Mouse (Mus musculus): Measurements from ENCODE around the gene Pygl. TPM values are rescaled to one million over a fixed set of nuclear protein-coding genes. Genes with fewer than 3 reads are reported as not detected.
"Not testable (repeated sequence)": the region's sequence is repeated elsewhere in the genome, so short reads cannot be mapped to it uniquely, and the experiment has no call there.

The Pygl gene
- polyA plus RNA-seq, 1 experiment = not detected

DNA sequence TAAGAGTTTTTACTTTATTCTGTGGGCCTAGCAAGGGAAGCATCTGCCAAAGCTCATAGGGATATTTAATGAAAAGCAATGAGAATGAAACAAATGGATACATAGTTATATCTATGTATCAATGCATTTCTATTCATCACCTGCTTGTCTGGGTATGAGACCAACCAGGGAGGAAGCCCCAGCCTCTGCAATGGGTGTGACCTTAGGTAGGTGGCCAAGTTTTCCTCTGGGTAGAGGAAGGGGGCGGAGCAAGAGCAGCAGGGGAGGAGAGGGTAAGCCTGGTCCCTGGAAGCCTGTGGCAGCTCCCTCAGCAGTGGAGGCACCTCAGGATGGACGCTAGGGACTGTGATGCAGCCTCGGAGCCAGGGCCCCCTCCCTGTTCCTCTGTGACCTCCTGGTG lies 77.4 kb downstream of the Pygl start, which contains the start of gene Abhd12b:
Gene Abhd12b (plus strand): TSS at position 301 of the 400 bp plus-strand sequence.
- Histone ChIP-seq H3K4me1 (ENCODE audit: control insufficient read depth, insufficient read depth, low read length) (peaks cover 2% of the 10 kb centered on the region), H3K27ac (ENCODE audit: insufficient read depth, low read depth, low read length) (no peak within 1 kb of the TSS), H3K4me3 (ENCODE audit: insufficient read depth, low read depth, low read length) (no peak within 1 kb of the TSS)
- WGBS = 76% methylated on average over 3 of the region's 3 CpGs
- TF ChIP-seq POLR2A (IDR thresholded peaks at IDR 0.05; ENCODE audit: insufficient read depth, low read depth, low read length) = no peak
- TF ChIP-seq CTCF (IDR thresholded peaks at IDR 0.05; ENCODE audit: insufficient read depth, low read depth, low read length) = no peak

DNA sequence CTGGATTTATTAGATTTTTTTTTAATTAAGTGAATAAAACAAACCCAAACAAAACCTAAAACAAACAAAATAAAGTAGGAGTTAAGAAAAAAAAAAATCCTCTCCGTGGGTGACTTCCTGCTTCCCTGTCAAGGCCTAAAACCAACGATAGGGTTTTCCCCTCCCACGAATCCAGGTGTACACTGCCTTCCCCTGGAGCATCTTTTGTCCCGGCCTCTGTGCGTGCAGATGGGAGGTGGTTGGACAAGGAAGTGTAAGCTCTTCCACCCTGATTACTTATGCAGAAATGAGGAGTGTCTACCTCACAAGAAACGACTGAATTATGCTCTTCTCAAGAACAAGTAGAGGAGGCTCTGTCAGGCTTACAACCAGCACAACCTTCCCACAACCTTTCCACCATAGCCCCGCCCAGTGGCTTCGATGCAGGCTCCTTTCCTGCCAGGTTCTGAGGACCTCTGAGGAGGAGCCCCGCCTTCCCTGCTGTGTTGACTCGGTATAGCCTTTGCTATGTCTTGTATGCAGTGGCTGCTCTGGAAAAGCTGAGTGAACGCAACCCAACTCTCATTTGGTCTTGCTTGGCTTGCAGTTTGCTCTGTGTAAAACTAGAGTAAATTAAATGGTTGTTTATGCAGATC lies 82.5 kb downstream of the Pygl start:
- no peak overlapping the region for H3K4me3 ChIP-seq (ENCODE audit: insufficient read depth, low read depth, low read length)
- TF ChIP-seq CTCF (IDR thresholded peaks at IDR 0.05; ENCODE audit: insufficient read depth, low read depth, low read length) = no peak
- no peak for TF ChIP-seq POLR2A (IDR thresholded peaks at IDR 0.05; ENCODE audit: insufficient read depth, low read depth, low read length)
- H3K27ac ChIP-seq (ENCODE audit: insufficient read depth, low read depth, low read length) = no peak overlapping the region
- H3K4me1 ChIP-seq (ENCODE audit: control insufficient read depth, insufficient read depth, low read length) = peaks cover 16% of the 10 kb centered on the region
- 19% methylated on average over 11 of the region's 11 CpGs for WGBS

DNA sequence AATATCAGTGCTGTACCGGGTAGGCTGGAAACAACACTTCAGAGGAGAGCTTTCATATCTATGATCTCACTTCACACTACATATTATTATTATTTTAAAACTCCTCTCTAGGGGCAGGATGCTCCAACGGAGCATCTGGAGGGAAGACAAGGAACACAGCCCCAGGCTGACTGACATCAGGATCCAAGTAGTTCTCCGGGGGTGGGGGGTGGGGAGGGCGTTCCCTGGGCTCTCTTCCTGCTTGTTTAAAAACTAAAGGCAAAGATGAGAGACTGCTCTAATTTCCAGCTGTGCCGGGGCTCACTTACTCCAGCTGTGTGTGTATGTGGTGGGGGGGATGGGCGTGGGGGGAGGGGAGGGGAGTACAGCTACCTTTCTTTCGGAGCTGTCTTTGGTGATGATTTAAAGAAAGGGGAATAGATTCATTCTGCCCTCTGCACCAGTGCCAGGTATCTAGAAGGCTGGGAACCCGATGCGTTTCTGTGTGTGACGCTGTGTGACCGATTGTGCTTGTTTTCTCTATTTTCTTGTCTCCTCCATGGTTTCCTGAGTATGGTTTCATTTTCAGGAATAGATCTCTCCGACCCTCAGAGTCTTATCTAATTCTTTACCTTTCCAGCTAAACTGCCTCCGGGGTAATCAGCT lies 83.2 kb downstream of the Pygl start:
- 6% methylated on average over 13 of the region's 13 CpGs for WGBS
- no peak overlapping the region for H3K4me3 ChIP-seq (ENCODE audit: insufficient read depth, low read depth, low read length)
- H3K27ac ChIP-seq (ENCODE audit: insufficient read depth, low read depth, low read length) = no peak overlapping the region
- TF ChIP-seq CTCF (IDR thresholded peaks at IDR 0.05; ENCODE audit: insufficient read depth, low read depth, low read length) (no peak), POLR2A (IDR thresholded peaks at IDR 0.05; ENCODE audit: insufficient read depth, low read depth, low read length) (no peak)
- H3K4me1 ChIP-seq (ENCODE audit: control insufficient read depth, insufficient read depth, low read length) = peaks cover 16% of the 10 kb centered on the region

DNA sequence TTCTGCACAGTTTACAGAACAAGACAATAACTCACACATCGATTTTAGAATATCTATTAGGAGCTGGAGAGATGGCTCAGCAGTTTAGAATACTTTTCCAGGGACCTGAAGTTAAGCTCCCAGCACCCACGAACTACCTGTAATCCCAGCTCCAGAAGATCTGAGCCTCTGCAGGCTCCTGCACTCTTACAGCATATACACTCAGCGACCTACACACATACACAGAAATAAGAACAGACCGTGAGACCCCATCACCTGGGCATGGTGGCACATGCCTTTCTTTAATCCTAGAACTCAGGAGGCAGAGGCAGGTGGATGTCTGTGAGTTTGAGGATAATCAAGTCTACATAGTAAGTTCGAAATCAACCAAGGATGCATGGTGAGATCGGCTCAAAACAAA lies 85.7 kb downstream of the Pygl start:
- no peak for TF ChIP-seq POLR2A (IDR thresholded peaks at IDR 0.05; ENCODE audit: insufficient read depth, low read depth, low read length)
- no peak for TF ChIP-seq CTCF (IDR thresholded peaks at IDR 0.05; ENCODE audit: insufficient read depth, low read depth, low read length)
- Histone ChIP-seq H3K27ac (ENCODE audit: insufficient read depth, low read depth, low read length) (no peak overlapping the region), H3K4me3 (ENCODE audit: insufficient read depth, low read depth, low read length) (no peak overlapping the region), H3K4me1 (ENCODE audit: control insufficient read depth, insufficient read depth, low read length) (peaks cover 16% of the 10 kb centered on the region)
- WGBS = 88% methylated on average over 6 of the region's 6 CpGs

DNA sequence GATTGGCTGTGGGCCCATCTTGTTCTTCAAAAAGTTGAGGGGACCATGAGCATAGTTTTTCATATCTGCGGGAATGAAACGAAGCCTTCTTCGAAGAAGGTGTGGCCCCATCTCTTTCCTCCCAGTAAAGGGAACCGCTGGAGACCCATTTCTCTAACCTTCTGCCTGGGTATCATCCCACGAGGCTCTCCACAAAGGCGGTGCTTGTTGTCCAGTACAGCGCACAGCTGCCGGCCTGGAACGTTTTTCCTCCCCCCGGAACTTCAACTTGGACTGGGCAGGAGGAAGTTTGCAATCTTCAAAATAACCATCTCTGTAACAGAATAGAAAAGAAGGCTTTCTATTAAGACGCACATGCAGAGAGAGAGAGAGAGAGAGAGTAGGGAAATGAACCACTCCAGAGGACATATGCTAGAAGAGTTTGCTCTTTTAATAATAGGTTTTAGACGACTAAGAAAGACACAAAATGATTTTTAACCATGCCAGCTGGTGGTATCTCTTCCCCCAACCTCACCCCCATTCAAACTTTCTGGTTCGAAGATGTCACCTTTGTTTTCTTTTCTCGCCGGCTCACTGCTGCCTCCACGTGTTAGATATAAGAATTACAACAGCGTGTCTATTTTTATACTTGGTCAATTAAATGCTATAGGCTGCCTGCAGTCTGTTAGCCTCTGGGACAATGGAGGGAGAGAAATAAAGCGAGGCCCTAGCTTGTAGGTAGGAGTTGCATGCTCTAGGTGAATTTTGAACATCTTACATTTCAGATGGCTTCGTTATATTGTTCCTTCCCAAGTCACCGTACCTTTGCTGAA lies 86.4 kb downstream of the Pygl start:
- WGBS = 29% methylated on average over 20 of the region's 20 CpGs
- no peak overlapping the region for H3K4me3 ChIP-seq (ENCODE audit: insufficient read depth, low read depth, low read length)
- 0 out of 2 replicates have a peak overlapping the region, but pooled peaks have one; percentile 21 for H3K27ac ChIP-seq (ENCODE audit: insufficient read depth, low read depth, low read length)
- peaks cover 16% of the 10 kb centered on the region for H3K4me1 ChIP-seq (ENCODE audit: control insufficient read depth, insufficient read depth, low read length)
- TF ChIP-seq POLR2A (IDR thresholded peaks at IDR 0.05; ENCODE audit: insufficient read depth, low read depth, low read length) (no peak), CTCF (IDR thresholded peaks at IDR 0.05; ENCODE audit: insufficient read depth, low read depth, low read length) (no peak)

DNA sequence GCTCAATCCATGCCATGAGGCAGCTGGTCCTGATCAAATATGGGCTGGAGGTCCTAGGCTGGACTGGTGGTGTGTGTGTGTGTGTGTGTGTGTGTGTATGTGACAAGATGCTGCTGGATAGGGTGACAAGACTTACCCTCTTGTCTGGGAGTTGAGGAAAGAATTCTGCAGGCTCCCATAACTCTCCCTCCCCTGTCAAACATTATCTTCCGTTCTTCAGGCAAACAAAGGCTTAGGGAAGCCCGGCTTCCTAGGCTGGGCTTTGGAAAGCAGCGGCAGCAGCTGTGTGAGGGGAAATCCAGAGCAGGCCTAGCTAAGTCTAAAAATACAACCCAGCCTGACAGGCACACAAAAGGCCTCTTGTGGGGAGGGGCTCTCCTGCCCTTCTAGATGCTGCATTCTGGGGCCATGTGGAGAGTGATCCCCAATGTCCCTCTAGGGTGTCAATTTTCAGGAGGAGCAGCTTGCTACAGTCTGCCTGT lies 87.1 kb downstream of the Pygl start:
- H3K4me3 ChIP-seq (ENCODE audit: insufficient read depth, low read depth, low read length) = not testable (repeated sequence)
- WGBS = 10% methylated on average over 3 of the region's 3 CpGs
- Histone ChIP-seq H3K4me1 (ENCODE audit: control insufficient read depth, insufficient read depth, low read length) (peaks cover 16% of the 10 kb centered on the region), H3K27ac (ENCODE audit: insufficient read depth, low read depth, low read length) (peak overlapping the region; percentile 49; the same call in 1 of the 2 replicates)

DNA sequence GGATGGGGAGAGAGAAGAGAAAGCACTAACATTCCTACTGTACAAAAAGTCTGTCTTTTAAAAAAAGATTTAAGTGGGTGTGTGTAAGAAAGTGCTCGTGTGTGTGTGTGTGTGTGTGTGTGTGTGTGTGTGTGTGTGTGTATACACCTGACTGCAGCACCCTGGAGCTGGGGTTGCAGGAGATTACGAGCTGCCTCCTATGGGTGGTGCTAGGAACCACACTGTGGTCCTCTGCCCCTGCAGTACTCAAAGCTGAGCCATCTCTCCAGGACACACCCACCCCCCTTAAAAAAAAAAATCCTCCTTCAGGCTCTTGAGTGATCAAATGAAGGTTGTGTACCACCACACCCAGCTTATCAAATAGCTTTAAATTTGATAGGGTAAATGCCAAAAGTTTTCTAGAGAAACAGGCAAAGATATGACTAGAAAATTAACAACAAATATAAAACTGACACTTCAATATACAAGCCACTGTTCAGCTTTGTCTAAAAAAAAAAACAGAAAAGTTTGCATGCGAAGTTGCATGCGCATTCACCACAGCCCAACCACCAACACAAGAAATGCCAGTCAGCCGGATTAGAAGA lies 90.2 kb downstream of the Pygl start:
- no peak overlapping the region for H3K4me3 ChIP-seq (ENCODE audit: insufficient read depth, low read depth, low read length)
- no peak overlapping the region for H3K27ac ChIP-seq (ENCODE audit: insufficient read depth, low read depth, low read length)
- H3K4me1 ChIP-seq (ENCODE audit: control insufficient read depth, insufficient read depth, low read length) = peaks cover 11% of the 10 kb centered on the region
- no peak for TF ChIP-seq CTCF (IDR thresholded peaks at IDR 0.05; ENCODE audit: insufficient read depth, low read depth, low read length)
- no peak for TF ChIP-seq POLR2A (IDR thresholded peaks at IDR 0.05; ENCODE audit: insufficient read depth, low read depth, low read length)
- WGBS = 88% methylated on average over 5 of the region's 5 CpGs

Other genes starting within 250 kb of the Pygl start
- not detected in 2 replicates for gene Sav1, start 244.5 kb downstream of the Pygl start, polyA plus RNA-seq (2012; ENCODE audit: insufficient read depth, insufficient read length, low replicate concordance, missing spikeins)
- 62.8 TPM in 1 of 2 replicates, not detected in the other for gene Nin, start 117.8 kb downstream of the Pygl start, polyA plus RNA-seq (2012; ENCODE audit: insufficient read depth, insufficient read length, low replicate concordance, missing spikeins)
- gene Abhd12b, start 77.3 kb downstream of the Pygl start, polyA plus RNA-seq (2012; ENCODE audit: insufficient read depth, insufficient read length, low replicate concordance, missing spikeins) = not detected in 2 replicates
- 121 and 158 TPM in 2 replicates for gene Trim9, start 116.1 kb upstream of the Pygl start, polyA plus RNA-seq (2012; ENCODE audit: insufficient read depth, insufficient read length, low replicate concordance, missing spikeins)
- 165 TPM in 1 of 2 replicates, not detected in the other for gene Tmx1, start 221.6 kb upstream of the Pygl start, polyA plus RNA-seq (2012; ENCODE audit: insufficient read depth, insufficient read length, low replicate concordance, missing spikeins)

All from olfactory bulb, adult 2 months (tissue).